Mouse (Mus musculus) heart, embryonic 12.5 days (tissue): ENCODE data around the gene Col24a1. TPM values are rescaled to one million over a fixed set of nuclear protein-coding genes. Genes with fewer than 3 reads are reported as not detected.

Experiments used
- ATAC-seq: fragments of 200-750 bp; cut with Nextera tagmentation; 2 replicates; pipeline ENCODE4 v1.8.0; 2017; ENCODE audit warnings: moderate TSS enrichment, moderate library complexity; ENCODE audit not compliant: insufficient number of reproducible peaks, low FRiP score
- H3K27ac ChIP-seq: fragments of 300-500 bp; sonication (generic); 2 replicates; pipeline ENCODE4 v1.5.1; 2016; ENCODE audit warnings: mild to moderate bottlenecking, moderate library complexity; ENCODE audit not compliant: poor library complexity, severe bottlenecking
- H3K27me3 ChIP-seq: fragments of 300-500 bp; sonication (generic); replicated peaks from 2 replicates; pipeline ENCODE4 v1.6.1; 2016; ENCODE audit warnings: mild to moderate bottlenecking, moderate library complexity
- H3K36me3 ChIP-seq: fragments of 300-500 bp; sonication (generic); 2 replicates; pipeline ENCODE4 v1.6.1; 2016; ENCODE audit warnings: mild to moderate bottlenecking, moderate library complexity
- H3K4me1 ChIP-seq: fragments of 300-500 bp; sonication (generic); replicated peaks from 2 replicates; pipeline ENCODE4 v1.6.1; 2016; ENCODE audit warnings: mild to moderate bottlenecking
- H3K4me2 ChIP-seq: fragments of 300-500 bp; sonication (generic); 2 replicates; pipeline ENCODE4 v1.6.1; 2016; ENCODE audit warnings: mild to moderate bottlenecking, moderate library complexity
- H3K4me3 ChIP-seq: fragments of 300-500 bp; sonication (generic); 2 replicates; pipeline ENCODE4 v1.5.1; 2016; ENCODE audit warnings: mild to moderate bottlenecking
- H3K9ac ChIP-seq: fragments of 300-500 bp; sonication (generic); 2 replicates; pipeline ENCODE4 v1.6.1; 2016; ENCODE audit warnings: mild to moderate bottlenecking, moderate library complexity
- H3K9me3 ChIP-seq: fragments of 300-500 bp; sonication (generic); replicated peaks from 2 replicates; pipeline ENCODE4 v1.6.1; 2016; ENCODE audit warnings: mild to moderate bottlenecking, moderate library complexity
- WGBS: fragments of 180-500 bp; shearing (Covaris S2); methylation state at CpG from one replicate; pipeline ENCODE4 v1.1.7; 2016; 5-methylcytosine and 5-hydroxymethylcytosine counted together
- polyA plus RNA-seq: library from polyadenylated mRNA; unstranded; fragments of >200 nt; fragmentation: Nextera tagmentation; extraction: Ambion mirVana; gene quantifications from 2 replicates; pipeline ENCODE4 v1.2.1, GENCODE M21; 2016

The Col24a1 gene
- polyA plus RNA-seq, 1 experiment from 2014 or later = 0.80 TPM

DNA sequence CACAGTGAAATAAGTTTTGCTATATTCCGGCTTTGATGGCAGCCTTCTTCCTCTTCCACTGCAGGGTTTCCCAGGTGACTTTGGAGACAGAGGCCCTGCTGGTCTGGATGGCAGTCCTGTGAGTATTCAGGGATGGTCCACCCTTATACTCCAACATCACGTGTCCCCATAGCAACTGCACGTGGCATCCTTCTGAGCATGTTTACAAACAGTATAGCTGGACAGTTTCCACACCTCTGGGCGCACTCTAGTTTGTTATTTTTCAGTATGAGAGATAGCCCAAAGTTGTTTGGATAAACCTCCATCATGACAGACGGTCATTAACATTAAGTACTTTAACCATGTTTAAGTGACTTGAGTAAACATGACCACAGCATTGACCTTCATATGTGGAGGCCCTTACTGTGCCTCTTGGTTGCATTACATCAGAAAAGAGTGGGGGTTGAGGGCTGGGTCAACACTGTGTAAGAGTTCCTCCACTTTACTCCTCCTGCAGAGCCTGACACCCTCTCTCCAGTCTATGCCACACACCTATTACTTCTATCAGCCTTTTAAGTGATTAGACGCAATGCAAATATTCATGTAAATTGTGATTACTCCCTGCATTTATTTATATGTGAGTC, 64.7 kb downstream of the Col24a1 start:
- Histone ChIP-seq H3K27ac (no peak overlapping the region), H3K4me1 (no peaks in the 10 kb centered on the region), H3K4me2 (no peak overlapping the region), H3K4me3 (no peak overlapping the region), H3K36me3 (no peaks in the 10 kb centered on the region), H3K9ac (no peak overlapping the region), H3K9me3 (peaks cover 2% of the 10 kb centered on the region; the same call in 1 of the 2 replicates), H3K27me3 (no peaks in the 10 kb centered on the region)
- no peak for ATAC-seq
- WGBS = 78% methylated on average over 6 of the region's 6 CpGs

DNA sequence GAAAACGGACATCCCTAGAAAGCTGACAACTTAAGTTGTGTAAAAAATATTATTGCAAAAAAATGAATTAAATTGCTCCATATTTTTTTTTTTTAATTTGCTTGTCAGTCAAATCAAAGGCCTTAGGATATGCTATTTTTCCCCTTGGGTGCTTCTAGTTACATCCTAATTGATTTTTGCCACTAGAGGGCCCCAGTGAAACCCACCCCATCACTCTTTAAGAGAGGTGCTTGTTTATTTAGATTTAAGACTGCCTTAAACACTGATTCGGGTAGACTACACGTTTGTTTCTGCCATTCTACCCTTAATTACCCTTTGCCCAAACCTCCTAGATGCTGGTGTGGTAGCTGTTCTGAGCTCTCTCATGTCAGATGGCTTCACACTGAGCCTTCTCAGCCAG, 73.0 kb downstream of the Col24a1 start:
- no peak overlapping the region for H3K9ac ChIP-seq
- H3K27me3 ChIP-seq = no peaks in the 10 kb centered on the region
- H3K4me2 ChIP-seq = no peak overlapping the region
- no peak overlapping the region for H3K27ac ChIP-seq
- no peak overlapping the region for H3K4me3 ChIP-seq
- no peaks in the 10 kb centered on the region for H3K36me3 ChIP-seq
- no peaks in the 10 kb centered on the region for H3K4me1 ChIP-seq
- peaks cover 2% of the 10 kb centered on the region; the same call in 1 of the 2 replicates for H3K9me3 ChIP-seq
- no peak for ATAC-seq
- 32% methylated on average over 3 of the region's 3 CpGs for WGBS

DNA sequence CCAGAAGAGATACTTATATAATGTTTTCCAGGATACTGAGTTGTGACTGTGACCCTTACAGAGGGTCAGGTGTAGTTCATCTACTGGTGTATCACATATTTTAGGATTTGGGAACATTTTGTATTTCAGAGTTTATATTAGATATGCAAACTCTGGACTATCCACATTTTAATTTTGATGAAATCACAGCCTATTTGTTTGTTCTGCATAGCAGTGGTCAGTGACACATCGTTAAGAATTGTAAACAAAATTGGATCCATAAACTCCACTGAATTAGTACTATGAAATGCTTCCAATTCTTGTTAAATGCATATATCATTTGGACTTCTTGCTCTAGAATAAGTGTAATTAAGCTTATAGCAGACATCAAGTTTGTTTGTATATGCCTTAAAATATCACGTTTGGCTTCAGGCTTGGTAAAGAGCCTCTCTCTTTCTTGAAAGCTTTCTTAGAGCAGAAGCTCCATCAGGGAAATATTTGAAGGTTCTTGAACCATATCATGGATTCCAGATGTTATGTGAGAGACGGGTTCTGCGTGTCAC, 75.0 kb downstream of the Col24a1 start:
- no peak overlapping the region for H3K27ac ChIP-seq

DNA sequence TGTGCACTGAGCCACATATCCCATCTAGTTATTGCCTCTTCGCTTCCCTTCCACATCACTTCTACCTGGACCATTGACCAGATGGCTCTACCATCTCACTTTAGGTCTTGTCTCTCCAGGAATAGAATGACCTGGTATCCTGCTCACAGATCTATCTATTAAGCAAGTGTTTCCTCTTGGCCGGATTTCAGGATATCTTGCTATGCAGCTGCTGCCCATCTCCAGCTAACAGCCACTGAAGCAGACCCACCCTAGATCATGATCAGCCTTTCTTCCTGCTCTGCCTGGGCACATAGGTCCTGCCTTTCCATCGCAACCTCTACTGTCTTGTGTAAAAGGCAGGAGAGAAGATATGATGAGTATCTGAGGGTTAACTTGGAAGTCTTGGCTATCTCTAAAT, 84.0 kb downstream of the Col24a1 start:
- ATAC-seq = no peak

More for the DNA sequence above, 75.0 kb downstream of the Col24a1 start:
- no peak overlapping the region for H3K4me3 ChIP-seq
- no peak for ATAC-seq
- no peaks in the 10 kb centered on the region for H3K27me3 ChIP-seq
- H3K4me2 ChIP-seq = no peak overlapping the region
- no peaks in the 10 kb centered on the region for H3K4me1 ChIP-seq
- H3K9me3 ChIP-seq = no peaks in the 10 kb centered on the region
- no peak overlapping the region for H3K9ac ChIP-seq
- no peaks in the 10 kb centered on the region for H3K36me3 ChIP-seq
- 75% methylated on average over 4 of the region's 4 CpGs for whole genome bisulfite sequencing

DNA sequence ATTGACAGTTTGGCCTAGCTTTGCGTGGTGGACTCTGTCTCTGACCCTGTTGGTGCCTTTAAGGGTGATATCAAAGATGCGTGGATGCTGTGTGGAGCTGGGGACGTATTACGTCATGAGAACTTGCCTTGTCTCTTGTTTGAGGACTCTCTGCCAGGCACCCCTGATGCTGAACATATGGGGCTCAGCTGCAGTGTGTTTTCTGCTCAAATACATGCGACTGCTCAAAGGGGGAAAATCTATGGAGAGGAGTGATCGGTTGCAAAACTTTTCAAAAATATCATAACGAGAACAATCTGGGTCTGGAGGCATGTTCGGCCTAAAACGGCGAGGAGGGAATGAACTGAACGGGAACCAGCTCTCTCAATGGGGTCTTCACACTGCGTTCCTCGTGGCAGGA, 90.8 kb downstream of the Col24a1 start:
- H3K36me3 ChIP-seq = no peaks in the 10 kb centered on the region
- no peaks in the 10 kb centered on the region for H3K27me3 ChIP-seq
- WGBS = 80% methylated on average over 13 of the region's 13 CpGs
- no peak for ATAC-seq
- H3K4me3 ChIP-seq = no peak overlapping the region
- no peaks in the 10 kb centered on the region for H3K4me1 ChIP-seq
- H3K4me2 ChIP-seq = no peak overlapping the region
- H3K27ac ChIP-seq = no peak overlapping the region
- 0 out of 2 replicates have a peak, but pooled peaks cover 3% of the 10 kb centered on the region for H3K9me3 ChIP-seq
- no peak overlapping the region for H3K9ac ChIP-seq

More for the DNA sequence above, 84.0 kb downstream of the Col24a1 start:
- H3K4me3 ChIP-seq = no peak overlapping the region
- H3K36me3 ChIP-seq = no peaks in the 10 kb centered on the region
- WGBS = 75% methylated on average over 3 of the region's 3 CpGs
- H3K27me3 ChIP-seq = no peaks in the 10 kb centered on the region
- no peak overlapping the region for H3K27ac ChIP-seq
- no peak overlapping the region for H3K9ac ChIP-seq
- H3K4me2 ChIP-seq = no peak overlapping the region
- peaks cover 3% of the 10 kb centered on the region; the same call in 1 of the 2 replicates for H3K4me1 ChIP-seq
- H3K9me3 ChIP-seq = no peaks in the 10 kb centered on the region

DNA sequence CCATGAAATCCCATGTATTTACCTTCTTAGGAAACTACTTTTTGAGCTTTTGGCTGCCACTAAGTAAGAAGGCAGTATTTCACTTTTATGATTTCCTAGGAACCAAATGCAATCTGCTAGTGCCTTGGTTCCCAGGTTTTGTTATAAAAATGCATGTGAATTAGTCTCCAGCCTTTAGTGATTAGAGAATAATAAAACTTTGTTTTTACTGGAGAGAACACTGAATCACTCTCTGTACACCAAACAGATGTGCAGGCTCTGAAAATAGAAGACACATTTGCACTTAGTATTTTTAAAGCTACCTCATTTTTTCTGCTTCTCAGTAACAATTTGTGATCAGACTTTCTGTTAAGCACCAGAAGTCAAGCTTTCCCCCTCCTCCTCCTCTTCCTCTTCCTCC, 94.2 kb downstream of the Col24a1 start:
- Histone ChIP-seq H3K4me1 (no peaks in the 10 kb centered on the region), H3K27me3 (no peaks in the 10 kb centered on the region), H3K9me3 (0 out of 2 replicates have a peak, but pooled peaks cover 3% of the 10 kb centered on the region), H3K4me2 (no peak overlapping the region), H3K27ac (no peak overlapping the region), H3K4me3 (no peak overlapping the region), H3K36me3 (no peaks in the 10 kb centered on the region), H3K9ac (no peak overlapping the region)
- no peak for ATAC-seq

DNA sequence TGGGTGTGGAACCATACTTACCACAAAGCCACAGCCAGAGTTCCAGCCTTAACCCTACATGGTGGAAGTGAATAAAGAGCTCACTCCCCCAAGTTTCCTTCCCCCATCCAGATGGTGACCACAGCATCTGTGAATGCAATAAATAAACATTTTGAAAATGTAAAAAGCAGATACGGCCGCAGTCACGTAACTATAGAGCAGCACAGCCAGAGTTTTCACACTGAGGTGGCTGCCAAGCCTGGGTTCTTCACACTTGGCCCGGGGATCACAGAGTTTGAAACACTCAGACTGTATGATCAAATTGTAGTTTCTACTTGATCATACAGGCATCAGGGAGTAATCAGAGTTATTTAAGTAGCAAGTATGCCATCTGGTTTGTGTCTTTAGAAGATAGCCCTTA, 98.4 kb downstream of the Col24a1 start:
- no peak overlapping the region for H3K27ac ChIP-seq
- H3K4me2 ChIP-seq = no peak overlapping the region
- no peak for ATAC-seq
- H3K9ac ChIP-seq = no peak overlapping the region
- no peaks in the 10 kb centered on the region for H3K27me3 ChIP-seq
- 79% methylated on average over 4 of the region's 4 CpGs for whole genome bisulfite sequencing
- H3K36me3 ChIP-seq = no peaks in the 10 kb centered on the region
- no peak overlapping the region for H3K4me3 ChIP-seq
- H3K4me1 ChIP-seq = no peaks in the 10 kb centered on the region
- H3K9me3 ChIP-seq = 0 out of 2 replicates have a peak, but pooled peaks cover 4% of the 10 kb centered on the region

DNA sequence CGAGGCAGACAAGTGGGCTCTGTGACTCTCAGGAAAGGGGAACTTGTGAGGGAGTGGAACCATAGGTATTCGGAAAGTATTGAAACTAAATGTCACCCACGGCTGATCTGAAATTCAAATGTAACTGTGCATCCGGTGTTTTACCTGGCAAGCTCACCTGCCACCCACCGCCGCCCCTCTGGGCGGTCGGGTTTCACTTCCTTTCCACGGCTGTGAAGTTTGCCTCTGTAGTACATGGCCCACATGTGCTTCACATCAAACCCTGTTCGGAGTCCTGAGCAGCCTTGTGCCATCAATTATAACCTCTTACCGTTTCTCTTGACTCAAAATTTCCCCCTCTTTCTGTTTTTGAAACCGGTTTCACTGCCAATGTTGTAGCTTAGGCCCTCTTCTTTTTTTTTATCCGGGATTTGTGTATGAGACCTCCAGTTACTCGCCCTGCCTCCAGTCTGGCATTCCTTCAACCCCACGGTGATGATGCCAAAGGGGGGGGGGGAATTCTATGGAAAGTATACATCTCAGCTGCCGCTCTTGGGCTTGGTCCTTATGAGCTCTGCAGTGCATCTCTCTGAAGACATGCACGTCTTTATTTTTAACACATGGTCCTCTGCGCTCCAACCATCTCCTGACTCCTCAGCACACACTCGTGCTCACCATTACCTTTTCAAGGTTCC, 99.9 kb downstream of the Col24a1 start:
- no peaks in the 10 kb centered on the region for H3K4me1 ChIP-seq
- H3K4me3 ChIP-seq = no peak overlapping the region
- WGBS = 75% methylated on average over 19 of the region's 19 CpGs
- ATAC-seq = no peak
- H3K27ac ChIP-seq = no peak overlapping the region
- 0 out of 2 replicates have a peak, but pooled peaks cover 4% of the 10 kb centered on the region for H3K9me3 ChIP-seq
- no peak overlapping the region for H3K4me2 ChIP-seq
- no peaks in the 10 kb centered on the region for H3K27me3 ChIP-seq
- no peaks in the 10 kb centered on the region for H3K36me3 ChIP-seq
- no peak overlapping the region for H3K9ac ChIP-seq

DNA sequence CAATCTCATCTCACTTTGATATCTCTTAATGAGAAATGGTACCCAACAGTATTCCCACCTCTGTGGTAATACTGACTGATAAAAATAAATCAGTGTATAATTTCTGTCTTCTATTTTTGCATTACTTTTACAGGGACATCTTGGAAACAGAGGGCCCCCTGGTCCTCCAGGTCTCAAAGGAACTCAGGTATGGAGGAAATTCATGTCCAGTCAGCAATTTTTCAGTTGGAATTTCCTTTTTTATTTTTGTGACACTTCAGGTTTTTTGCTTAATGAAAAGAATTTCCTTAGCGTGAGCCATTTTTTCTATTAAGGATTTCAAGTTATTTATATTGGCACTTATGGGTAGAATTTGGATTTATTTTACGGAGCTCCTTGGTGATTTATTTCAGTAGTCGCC, 106.9 kb downstream of the Col24a1 start:
- no peak overlapping the region for H3K4me3 ChIP-seq
- no peaks in the 10 kb centered on the region for H3K4me1 ChIP-seq
- no peak overlapping the region for H3K4me2 ChIP-seq
- H3K27ac ChIP-seq = no peak overlapping the region
- ATAC-seq = no peak
- 0 out of 2 replicates have a peak, but pooled peaks cover 1% of the 10 kb centered on the region for H3K9me3 ChIP-seq
- WGBS = 86% methylated on average over 3 of the region's 3 CpGs
- H3K27me3 ChIP-seq = no peaks in the 10 kb centered on the region
- H3K36me3 ChIP-seq = no peaks in the 10 kb centered on the region
- H3K9ac ChIP-seq = no peak overlapping the region

DNA sequence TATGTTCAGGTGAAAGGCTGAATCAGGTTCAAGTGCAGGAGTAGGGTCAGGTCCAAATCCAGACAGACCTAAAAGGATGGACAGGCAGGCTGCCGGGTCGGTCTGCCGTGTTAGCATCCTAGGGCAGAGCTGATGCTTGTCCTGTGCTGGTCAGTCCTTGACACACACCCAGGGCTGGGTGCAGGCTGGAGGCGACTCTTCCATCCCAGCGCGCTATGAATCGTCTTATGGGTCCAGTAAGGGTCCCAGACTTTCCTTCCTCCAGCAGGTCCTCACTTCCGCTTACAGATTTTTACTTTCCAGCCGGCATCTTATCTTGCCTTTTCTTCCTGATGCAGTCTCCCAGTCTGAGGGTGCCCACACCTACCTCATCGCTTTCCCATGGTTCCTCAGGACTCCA, 110.0 kb downstream of the Col24a1 start:
- Histone ChIP-seq H3K4me1 (no peaks in the 10 kb centered on the region), H3K27me3 (no peaks in the 10 kb centered on the region), H3K9me3 (no peaks in the 10 kb centered on the region), H3K27ac (no peak overlapping the region), H3K36me3 (no peaks in the 10 kb centered on the region), H3K9ac (no peak overlapping the region), H3K4me2 (no peak overlapping the region), H3K4me3 (no peak overlapping the region)
- 74% methylated on average over 10 of the region's 10 CpGs for WGBS
- ATAC-seq = no peak

DNA sequence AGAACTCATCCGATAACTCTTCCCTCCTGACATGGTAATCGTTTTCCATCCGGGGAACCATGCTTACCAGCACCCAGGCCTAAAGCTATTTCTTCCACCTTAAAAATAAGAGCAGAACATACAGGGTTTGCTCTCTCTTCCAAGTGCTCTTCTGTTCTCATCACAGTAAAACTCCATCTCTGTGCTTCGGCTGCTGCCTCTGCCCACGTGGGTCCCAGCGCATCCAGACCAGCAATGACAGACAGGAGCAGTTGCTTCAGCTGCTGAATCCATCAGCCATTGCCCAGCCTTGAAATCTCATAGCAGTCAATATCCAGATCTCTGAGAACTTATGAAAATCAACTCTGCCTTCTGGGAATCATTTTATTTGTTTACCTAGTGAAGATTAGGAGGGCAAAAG, 110.7 kb downstream of the Col24a1 start:
- Histone ChIP-seq H3K9me3 (peaks cover under 1% of the 10 kb centered on the region; the same call in 1 of the 2 replicates), H3K4me1 (no peaks in the 10 kb centered on the region), H3K9ac (no peak overlapping the region), H3K36me3 (no peaks in the 10 kb centered on the region), H3K4me3 (no peak overlapping the region), H3K27ac (no peak overlapping the region), H3K27me3 (no peaks in the 10 kb centered on the region), H3K4me2 (no peak overlapping the region)
- ATAC-seq = no peak
- WGBS = 86% methylated on average over 6 of the region's 6 CpGs
